Mouse (Mus musculus) mature B cell (primary cell): ENCODE data around the gene P2rx6.
"Not testable (repeated sequence)": the region's sequence is repeated elsewhere in the genome, so short reads cannot be mapped to it uniquely, and the experiment has no call there.

Experiments
- in situ Hi-C: fragments of 300-500 bp; cut with MboI; formaldehyde crosslinking; loops from 2 replicates; pipeline ENCODE4 v1.14.3; 2019

The P2rx6 gene

GRCm38 (mm10) chr16:17561751-17562208 lies at the start of gene P2rx6:
Gene P2rx6, plus strand, starts transcription at chr16:17561885.
- in situ Hi-C loops: no loop called here

DNA sequence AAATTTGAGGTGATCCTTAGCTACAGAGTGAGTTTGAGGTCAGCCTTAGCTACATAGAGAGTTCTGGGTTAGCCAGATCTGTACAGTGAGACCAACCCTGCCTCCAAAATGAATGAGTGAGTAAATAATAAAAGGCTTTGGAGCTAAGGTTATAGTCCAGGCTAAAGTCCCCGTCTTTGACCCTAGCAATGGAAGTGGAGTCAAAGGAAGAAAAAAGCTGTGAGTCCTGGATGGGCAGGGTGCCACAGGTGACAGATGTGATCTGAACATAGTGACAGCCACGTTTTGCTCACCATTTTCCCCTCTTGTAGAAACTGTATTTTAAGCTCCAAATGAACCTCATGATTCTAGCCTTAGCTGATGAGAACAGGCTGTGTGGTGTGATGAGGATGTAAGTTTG lies 42.8 kb upstream of the P2rx6 start:
- in situ Hi-C loops: no loop called here

DNA sequence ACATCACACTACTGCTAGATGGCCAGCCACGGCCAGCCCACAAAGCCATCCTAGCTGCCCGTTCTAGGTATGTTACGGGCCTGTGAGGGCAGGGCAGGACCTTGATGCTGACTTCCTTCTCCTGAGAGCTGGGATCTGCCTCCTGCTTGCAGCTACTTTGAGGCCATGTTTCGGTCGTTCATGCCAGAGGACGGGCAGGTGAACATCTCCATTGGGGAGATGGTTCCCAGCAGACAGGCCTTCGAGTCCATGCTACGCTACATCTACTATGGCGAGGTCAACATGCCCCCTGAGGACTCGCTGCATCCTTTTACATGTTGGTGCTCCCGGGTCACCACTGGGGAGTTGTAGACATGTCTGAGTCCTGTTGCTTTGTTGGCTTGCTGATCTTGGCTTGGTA lies 37.5 kb upstream of the P2rx6 start:
- in situ Hi-C loops: no loop called here

GRCm38 (mm10) chr16:17525524-17525923 lies 36.2 kb upstream of the P2rx6 start:
- in situ Hi-C loops: no loop called here

DNA sequence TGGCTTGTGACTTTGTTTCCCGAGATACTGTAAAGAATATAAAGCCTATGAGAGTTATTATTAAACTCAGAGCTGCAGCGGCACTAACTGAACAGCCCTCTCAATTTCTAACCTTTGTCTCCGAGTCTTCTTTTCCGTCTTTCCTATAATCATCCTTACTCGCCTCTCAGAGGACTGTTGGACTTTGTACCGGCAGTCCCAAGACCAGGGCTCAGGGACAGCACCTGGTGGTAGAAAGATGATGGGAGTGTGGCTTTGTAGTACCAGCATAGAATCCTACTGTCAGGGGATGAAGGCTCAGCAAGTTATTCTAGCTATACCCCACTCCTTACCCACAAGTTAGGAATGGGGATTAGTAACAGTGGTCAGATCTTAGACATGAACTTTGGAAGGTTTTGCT lies 35.5 kb upstream of the P2rx6 start:
- in situ Hi-C loops: no loop called here

DNA sequence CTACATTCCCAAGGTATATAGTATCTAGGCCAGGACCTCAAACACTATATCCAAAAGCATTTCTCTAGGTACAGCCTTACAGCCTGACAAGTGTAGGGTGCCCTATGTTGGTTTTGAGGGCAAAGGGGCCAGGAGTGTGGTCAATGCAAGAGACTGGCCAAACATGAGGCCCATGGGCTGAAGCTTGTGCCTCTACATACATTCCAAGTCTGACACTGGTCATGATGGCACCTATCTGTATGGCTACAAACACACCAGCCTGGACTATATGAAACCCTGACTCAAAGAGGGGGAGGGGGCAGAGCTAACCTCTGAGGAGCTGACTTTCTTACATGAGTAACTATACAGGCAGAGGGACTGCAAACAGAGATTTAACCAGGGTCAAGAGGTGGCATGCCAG lies 34.1 kb upstream of the P2rx6 start:
- in situ Hi-C loops: no loop called here

- in situ Hi-C loops: no loop called here
These were observed 33.4 kb upstream of the P2rx6 start for GRCm38 (mm10) chr16:17528276-17528675.

GRCm38 (mm10) chr16:17529981-17530586 lies 31.6 kb upstream of the P2rx6 start:
- in situ Hi-C loops: no loop called here

DNA sequence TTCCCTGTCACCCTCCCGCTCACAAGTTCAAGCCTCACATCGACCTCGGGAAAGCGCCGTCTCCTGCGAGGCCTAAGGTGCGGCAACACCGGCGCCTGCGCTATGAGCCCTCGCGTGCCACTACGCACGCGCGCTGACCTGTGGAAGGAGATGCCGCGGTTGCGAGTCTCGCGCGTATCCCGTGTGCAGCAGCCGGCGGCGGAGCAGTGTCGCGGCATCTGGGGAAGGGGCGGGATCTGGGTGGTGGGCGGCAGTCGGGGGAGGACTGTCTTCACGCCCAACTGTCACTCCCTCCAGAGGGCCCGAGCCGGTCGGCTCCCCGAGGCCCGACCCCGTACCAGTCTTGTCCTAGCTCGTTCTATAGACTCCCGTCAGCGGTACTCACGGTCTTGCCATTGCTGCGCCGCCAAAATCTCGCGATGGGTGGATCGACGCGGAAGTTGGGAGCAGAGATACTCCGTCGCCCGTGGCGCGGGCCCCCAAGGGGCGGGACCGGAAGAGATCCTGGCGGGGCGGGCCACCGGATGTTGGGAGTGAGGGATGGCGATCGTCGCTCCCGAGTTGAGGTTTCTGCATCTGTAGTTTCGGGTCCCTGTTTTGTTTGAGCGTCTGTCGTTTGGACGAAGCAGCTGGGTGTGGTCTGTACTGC lies 30.9 kb upstream of the P2rx6 start, which contains the start of gene Thap7:
TSS of gene Thap7 (minus strand) at position 497 of the 649 bp plus-strand sequence.
- in situ Hi-C loops: no loop called here

DNA sequence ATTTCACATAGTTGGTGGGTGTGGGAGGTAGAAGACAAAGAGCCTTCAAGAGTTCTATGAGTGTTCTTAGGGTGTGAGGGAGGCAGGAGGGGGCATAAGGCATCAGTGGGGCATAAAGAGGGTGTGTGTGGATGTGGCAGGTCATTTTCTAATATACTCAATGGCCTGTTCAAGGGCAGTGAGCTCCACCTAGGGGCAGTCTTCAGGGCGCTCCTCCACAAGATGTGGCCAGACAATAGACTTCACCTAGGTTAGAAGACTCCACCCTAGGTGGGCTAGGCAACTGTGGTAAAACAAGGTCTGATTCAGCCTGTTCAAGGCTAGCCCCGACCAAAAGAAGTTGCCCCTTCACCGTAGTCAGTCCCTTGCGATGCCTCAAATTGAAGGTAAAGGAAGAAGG lies 29.4 kb upstream of the P2rx6 start:
- in situ Hi-C loops: no loop called here

- in situ Hi-C loops: no loop called here
These were observed 28.9 kb upstream of the P2rx6 start for GRCm38 (mm10) chr16:17532676-17533329.

GRCm38 (mm10) chr16:17536584-17536983 lies 25.1 kb upstream of the P2rx6 start:
- in situ Hi-C loops: no loop called here

DNA sequence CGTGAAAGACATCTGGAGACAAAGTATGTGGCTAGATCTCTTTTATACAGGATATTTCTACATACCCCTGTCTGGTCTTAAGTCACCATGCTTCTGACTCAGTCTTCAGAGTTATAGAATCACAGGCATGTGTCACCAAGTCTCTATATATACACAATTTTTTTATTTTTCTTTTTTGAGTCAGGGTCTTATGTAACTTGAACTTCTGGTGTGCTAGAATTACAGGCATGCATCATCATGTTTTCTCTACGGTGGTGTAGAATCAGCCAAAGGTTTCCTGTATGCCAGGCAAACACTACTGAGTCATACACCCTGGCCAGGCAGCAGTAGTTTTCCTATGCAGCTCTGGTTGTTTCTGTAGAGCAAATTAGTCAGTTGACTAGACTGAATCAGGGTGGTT lies 19.1 kb upstream of the P2rx6 start:
- in situ Hi-C loops: no loop called here

DNA sequence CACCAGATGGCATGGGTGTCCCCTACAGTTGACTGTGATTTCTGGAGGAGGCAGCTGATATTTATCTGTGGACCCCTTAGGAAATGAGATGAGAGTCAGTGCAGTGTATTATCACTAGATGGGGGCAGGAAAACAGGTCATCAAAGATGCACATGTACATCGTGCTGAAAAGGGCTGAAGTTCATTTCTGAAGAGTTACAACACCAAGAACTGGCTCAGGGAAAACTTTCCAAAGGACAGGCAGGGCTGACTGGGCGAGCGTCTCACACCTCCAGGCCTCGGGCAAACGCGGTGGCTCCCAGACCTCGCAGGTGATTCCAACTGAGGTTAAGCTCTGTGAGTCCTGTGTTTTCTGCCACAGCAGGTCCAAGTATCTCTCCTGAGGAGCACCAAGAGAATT lies 8.8 kb upstream of the P2rx6 start:
- in situ Hi-C loops: no loop called here

- in situ Hi-C loops: no loop called here
These were observed 7.6 kb upstream of the P2rx6 start for GRCm38 (mm10) chr16:17553910-17554685.

DNA sequence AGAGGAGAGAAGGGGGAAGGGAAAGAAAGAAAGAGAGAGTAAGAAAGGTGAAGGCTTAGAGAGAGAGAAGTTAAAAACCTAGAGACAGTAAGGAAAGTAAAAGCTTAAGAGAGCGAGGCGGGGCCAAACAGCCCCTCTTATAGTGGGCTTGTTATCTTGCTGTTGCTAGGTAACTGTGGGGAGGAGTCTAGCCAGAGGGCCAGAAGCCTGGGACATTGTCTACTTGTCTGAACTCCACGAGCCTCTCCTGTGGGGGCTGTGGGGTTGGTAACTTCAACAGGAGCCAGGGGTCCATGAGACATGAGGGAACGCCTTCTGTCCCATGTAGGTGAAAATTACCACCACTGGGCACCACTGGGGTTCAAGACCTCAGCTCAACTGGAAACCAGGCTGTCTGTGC lies 7.0 kb upstream of the P2rx6 start:
- in situ Hi-C loops: not testable (repeated sequence)

DNA sequence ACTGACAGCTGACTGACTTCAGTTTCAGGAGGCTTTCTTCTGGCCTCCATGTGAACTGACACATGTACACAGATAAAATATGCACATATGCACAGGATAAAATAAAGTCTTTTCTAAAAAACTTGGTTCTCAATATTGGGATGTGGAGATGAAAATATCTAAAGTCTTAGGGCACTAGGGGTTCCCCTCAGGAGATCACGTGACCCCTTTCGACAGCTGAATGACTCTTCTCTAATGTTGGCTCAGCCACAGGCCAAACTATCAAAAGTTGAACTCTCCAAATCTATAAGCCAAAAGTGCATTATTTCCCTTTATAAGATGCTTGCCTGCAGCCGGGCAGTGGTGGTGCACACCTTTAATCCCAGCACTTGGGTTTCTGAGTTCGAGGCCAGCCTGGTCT lies 5.5 kb upstream of the P2rx6 start:
- in situ Hi-C loops: no loop called here

DNA sequence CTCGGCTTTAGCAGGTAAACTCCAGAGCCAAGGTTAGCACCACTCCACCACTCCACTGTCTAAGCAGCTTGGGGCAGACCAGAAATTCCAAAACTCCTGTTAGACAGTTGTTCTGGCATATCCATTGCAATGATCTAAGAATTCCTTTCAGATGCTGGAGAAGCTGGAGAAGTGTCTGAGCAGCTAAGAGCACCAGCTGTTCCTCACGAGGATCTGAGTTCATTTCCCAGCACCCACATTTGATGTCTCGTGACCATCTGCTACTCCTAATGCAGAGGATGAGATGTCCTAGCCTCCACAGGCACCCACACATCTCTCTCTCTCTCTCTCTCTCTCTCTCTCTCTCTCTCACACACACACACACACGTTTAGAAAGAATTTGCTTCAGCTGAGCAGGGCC lies 4.8 kb upstream of the P2rx6 start:
- in situ Hi-C loops: no loop called here

- in situ Hi-C loops: no loop called here
These were observed 3.7 kb upstream of the P2rx6 start for GRCm38 (mm10) chr16:17557947-17558480.

- in situ Hi-C loops: no loop called here
These were observed 2.9 kb upstream of the P2rx6 start for GRCm38 (mm10) chr16:17558811-17559210.

DNA sequence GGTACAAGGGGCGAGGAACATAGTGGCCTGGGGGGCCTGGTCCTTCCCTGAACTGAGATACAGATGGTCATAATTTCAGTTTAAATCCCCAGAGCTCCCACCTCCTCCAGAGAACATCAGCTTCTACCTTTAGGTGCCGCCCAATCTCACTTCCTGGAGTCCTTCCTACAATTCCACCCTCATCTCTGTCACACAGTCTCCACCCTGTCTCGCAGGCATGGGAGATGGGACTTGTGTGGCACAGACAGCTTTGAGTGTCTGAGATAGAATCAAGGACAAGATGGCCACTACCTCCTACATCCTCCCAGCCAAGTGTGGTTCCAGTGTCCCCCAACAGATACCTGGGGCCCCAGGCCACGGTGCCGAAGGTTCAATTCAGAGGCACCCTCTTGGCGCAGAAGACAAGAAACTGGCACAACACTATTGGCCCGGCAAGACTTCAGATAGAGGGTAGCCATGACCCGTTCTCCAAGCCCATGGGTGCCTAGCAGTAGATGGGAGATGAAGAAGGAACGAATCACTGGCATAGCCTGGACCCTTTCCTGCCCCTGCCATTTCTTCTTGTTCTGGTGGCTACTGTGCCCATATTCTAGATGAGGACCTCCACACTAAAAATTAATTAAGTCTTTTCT lies 2.2 kb upstream of the P2rx6 start:
- in situ Hi-C loops: no loop called here
